Mouse (Mus musculus): ENCODE results near the gene Prpf39.

The Prpf39 gene

DNA sequence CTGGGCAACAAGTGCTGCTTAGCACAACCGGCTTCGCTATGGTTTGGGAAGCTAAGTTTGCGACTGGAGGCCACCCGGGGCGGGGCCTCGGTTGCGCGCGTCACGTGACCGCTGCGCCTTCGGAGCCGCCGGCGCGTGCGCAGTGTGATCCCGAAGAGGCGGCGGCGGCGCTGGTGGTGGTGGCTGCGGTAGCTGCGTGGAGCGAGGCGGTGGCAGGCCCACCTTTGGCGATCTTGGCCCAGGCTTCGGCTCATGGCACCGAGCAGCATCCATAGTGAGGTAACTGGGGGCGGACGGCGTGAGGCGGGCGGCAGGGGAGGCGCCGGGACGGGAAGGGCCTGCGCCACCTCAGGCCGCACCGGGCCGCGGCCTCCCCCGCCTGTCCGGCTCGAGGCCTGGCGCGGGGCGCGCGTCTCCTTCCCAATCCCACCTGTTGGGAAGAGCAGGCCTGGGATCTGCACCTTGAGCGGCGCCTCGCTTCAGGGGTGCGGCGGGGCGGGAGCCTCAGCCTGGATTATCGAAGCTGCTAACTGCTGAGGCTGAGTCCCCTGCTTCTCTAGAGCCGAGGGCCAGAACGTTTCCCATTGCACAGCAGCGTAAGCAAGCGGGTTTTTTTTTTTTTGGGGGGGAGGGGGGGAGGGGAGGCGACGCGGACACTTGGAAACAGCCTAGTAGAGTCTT lies at the start of gene Prpf39:
TSS of gene Prpf39 (plus strand) at position 144 of the 681 bp plus-strand sequence.
- DNase-seq (ENCODE audit: low spot score) = peak; percentile 95

DNA sequence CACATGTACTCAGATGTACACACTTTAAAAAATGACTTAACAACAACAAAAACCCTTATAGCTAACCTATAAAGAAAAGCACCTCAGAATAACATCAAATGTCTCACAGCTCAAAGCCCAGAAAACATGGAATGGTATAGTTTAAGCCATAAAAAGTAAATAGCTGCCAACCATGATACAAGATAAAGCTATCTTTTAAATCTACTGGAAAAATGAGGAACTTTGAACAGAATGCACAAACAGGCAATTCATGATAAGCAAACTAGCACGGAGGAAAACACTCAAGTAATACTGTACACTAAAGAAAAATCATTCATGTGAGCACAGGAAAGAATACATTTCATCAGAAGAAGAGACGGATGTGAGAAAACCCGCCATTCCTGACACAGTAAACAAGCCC lies 28.4 kb upstream of the Prpf39 start:
- no peak for DNase-seq (ENCODE audit: low spot score)

DNA sequence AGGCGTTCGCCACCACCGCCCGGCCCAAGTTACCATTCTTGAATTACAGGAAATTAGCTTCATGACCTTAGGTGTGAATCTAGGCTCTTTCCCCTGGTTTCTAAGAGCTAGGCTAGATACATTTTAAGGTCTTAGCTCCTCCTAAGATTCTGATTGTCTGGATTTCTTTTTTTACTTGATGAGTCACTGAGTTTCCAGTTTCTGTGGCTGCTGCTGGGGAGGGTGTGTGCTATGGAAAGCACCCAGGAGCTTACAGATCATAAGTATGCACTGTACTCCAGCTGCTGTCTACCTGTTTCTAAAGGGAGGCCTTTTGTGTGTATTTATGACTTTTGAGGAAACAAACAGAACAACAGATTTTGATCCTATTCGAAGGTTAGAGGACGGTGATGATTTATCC lies 13.3 kb upstream of the Prpf39 start:
- no peak for DNase-seq (ENCODE audit: low spot score)

DNA sequence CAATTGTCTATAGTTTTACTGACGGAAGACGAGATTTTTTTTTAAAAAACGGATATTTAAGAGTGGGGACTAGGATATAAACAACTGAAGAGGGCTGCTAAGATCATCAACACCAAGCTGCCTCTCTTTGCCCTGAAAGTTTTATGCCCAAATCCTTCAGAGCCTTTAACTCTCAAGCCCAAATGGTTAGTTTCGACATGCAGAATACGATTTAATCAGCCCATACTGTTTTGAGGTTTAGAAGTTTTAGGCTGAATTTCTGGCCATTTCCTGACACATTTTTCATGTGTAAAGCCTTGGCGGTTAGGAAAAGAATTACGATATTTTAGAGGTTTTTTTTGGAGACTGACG lies 319 bp upstream of the Prpf39 start:
- no peak for DNase-seq (ENCODE audit: low spot score)

DNA sequence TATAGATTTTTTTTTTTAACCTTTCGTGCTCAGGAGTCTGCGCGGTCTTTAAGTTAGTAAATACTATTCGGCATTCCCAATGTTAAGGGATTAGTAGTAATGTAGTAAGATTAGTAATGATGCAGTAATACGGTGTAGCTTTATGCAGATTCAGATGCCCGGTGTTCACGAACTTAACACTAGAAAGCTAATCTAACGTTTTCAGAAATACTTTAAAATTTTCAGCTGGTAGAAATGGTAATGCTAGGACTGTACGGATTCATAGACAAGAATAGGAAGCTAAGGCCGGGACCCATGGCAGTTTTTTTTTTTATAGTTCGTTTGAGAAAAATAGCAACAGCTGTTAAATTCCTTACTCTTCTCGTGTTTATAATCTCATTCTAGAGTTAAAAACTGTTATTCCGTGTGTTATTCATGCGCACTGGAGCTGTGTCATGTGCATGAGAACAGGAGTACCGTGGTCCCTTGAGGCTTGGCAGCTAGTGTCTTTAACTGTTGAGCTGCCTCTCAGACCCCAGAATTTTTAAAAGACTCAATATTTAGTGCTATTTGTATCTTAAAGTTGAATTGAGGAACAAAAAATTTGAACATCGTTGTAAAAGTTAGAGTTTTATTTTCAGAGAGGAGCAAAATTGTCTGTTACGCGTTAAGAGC lies 886 bp downstream of the Prpf39 start:
- peak; percentile 29 for DNase-seq (ENCODE audit: low spot score)

DNA sequence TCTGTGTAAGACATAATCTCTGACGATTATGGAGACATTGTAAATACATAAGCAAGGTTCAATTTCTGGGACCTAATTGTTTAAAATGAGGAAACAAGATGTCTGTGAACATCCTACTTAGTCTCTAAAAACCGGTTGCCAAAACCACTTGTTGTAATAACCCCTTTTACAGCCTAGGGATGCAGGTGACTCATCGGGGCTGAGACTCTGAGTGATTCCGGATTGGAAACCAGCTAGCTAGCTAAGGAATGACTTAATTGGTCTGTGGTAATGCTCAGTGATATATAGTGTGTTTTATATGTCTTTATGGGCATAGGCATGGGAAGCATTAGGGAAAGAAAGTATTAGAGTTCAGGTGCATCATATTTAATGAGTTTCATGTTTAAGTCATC lies 1.4 kb downstream of the Prpf39 start:
- no peak for DNase-seq (ENCODE audit: low spot score)

DNA sequence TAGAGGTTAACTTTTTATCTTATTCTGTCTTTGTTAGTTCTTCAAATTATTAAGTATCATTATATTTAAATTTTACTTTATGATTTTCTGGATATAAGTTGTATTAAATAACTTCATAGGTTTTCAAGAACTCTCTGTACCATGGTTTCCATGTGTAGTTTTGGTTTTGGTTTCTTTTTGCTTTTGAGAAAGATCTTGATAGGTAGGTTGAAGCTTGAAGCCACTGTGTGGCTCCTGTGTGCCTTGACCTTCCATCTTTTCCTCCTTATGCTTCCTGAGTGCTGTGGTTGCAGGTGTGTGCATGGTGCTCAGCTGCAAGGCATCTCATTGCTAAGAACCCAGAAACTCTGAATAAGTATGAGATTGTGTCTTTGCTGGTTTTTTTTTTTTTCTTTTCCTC lies 12.7 kb downstream of the Prpf39 start:
- no peak for DNase-seq (ENCODE audit: low spot score)

DNA sequence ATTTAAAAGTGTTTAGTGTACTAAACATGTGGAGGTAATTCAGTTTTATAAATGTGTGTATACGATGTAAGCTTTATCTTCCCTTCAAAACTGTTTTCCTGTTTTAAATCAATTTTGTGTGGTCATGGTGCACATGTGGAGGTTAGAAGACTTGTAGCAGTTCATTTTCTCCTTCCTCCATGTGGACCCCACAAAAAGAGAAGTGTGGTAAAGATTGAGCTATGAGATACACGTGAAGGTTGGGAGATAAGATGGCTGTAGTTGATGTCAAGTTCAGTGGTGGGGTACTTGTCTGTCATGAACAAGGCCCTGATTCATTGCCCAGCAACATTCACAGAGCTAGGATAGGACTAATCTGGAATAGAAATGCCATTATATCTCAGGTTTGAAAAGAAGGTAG lies 22.1 kb downstream of the Prpf39 start:
- no peak for DNase-seq (ENCODE audit: low spot score)

DNA sequence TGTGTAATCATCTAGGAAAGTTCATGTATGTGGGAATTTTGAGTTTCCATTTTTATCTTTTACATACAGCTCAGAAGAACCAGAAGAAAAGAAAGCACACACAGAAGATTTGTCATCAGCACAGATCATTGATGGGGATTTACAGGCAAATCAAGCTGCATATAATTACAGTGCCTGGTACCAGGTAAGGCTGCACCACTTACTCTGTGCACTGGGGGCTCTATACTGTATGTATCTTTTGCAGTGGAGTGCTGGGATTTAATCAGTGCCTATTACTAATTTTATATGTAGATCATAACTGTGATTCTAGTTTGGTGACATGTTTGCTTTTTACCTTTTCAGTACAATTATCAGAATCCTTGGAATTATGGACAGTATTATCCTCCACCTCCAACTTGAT lies 24.9 kb downstream of the Prpf39 start:
- DNase-seq (ENCODE audit: low spot score) = no peak

DNA sequence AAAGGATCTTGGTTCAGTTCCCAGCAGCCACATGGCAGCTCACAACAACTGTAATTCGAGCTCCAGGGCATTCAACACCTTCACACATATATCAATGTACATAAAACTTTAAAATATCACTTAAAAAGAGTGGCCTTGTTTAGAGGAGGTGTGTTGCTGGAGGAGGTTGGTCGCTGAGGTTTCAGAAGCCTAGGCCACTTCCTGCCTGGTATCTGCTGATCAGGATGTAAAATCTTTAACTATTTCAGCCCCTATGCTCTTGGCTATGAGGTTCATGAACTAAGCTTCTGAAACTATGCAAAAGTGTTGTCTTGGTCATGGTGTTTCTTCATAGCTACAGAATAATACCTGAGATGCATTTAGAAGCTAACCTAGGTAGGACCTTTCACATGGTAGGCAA lies 29.1 kb downstream of the Prpf39 start:
- DNase-seq (ENCODE audit: low spot score) = no peak

DNA sequence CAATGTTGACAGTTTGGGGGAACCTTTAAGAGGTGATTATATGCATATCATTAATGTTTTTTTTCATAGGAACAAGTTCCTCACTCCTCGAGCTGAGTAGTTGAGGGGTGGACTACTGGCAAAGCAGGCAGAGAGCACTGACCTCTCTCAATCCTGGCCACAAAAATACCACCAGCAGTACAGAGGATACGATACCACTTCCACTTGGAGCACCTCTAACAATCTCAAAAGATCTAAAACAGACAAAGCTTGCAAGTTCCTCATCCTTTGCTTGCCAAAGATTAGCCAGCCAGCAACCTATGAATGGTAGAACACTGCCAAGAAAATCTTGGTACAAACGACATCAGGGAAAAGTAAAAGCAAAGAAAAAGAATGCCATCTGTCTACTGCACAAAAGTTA lies 30.1 kb downstream of the Prpf39 start:
- no peak for DNase-seq (ENCODE audit: low spot score)

DNA sequence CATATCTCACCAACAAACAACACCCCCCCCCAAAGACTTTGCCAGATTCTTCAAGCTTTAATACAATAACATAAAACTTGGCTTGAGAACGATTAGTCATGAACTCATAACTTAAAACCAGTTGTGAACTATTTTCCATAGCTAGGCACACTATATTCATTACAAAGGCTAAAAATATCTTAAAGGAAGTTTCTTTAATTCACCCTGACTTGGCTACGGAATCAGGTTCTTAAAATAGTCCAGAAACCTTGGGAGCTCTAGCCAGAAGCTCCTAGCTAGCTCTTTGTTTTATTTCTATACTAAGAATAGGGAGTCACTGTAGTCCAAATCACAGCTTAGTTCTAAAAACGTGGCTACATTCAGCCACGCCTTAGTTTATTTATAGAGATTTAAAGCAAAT lies 32.3 kb downstream of the Prpf39 start:
- no peak for DNase-seq (ENCODE audit: low spot score)

DNA sequence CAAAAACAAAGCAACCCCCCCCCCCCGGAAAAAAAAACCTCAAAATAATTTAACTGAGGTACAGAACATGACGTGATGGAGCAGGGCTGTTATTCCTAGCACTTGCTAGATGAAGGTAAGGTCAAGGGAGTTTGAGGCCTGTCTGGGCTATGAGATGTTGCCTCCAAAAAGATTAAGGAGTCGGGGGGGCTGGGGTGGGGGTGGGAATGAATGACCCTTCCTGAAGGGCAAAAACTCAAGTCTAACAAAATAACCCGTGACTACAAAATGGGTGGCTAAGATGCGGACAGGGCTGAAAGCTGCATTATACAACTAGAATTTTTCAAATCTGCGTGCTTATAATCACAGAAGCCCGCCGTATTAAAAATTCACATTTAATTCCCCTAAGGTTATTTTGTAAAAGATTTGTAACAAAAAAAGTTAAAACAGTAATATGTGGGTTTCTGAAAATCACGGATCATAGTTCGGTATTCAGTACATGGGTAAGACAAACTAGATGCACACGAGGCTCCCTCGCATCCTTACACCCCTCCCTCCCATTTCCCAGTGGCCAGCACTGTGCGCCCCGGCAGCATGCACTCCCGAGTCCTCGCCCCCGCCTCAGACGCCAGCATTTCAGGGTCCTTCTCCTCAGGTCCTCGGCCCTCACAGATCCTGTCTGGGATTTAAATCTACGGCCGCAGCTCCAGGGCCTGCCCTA lies 36.9 kb downstream of the Prpf39 start:
- DNase-seq (ENCODE audit: low spot score) = peak; percentile 80

DNA sequence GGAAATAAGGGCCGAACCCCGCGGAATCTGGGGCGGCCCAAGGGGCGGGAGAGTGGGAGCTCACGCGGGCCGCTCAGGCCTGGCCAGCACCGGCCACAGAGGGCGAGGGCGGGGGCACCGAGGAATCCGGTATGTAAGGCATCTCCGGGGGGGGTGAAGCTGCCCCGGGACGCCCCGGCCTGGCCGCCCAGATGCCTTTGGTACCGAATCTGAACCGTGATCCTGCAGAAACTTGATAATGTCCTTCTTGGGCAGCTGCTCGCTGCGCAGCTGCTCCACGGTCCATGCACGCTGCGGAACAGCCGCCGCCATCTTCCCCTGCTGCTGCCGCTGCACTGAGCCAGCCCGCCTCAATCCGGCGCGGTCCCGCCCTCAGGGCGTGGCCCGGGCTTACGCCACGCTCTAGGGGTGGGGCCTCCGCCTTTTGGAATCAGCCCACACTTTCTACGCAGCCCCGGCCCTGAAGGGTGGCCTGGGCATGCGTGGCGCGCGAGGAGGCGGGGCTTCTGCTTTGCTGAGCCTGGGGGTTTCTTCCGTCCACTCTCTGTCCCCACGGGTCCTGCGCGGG lies 37.6 kb downstream of the Prpf39 start, which contains the start of gene Fkbp3:
TSS of gene Fkbp3 (minus strand) at position 397 of the 568 bp plus-strand sequence.
- peak; percentile 96 for DNase-seq (ENCODE audit: low spot score)

DNA sequence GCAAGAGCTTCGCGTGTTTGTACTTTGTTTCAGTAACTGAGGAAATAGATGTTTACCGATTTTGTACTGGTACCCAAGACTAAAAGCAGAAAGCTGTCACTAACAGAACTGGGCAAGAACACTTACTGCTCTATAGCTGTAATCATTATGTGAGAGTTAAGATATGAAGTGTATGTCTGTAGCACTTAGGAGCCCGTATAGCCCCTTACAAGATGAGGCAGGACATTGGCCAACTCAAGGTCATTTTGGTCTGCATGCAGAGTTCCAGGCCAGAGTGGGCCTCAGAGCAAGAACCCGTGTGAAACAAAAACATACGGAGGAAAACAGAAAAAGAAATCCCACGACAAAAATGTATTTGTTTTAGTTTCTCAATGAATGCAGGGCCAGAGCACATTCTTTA lies 38.5 kb downstream of the Prpf39 start:
- DNase-seq (ENCODE audit: low spot score) = no peak

DNA sequence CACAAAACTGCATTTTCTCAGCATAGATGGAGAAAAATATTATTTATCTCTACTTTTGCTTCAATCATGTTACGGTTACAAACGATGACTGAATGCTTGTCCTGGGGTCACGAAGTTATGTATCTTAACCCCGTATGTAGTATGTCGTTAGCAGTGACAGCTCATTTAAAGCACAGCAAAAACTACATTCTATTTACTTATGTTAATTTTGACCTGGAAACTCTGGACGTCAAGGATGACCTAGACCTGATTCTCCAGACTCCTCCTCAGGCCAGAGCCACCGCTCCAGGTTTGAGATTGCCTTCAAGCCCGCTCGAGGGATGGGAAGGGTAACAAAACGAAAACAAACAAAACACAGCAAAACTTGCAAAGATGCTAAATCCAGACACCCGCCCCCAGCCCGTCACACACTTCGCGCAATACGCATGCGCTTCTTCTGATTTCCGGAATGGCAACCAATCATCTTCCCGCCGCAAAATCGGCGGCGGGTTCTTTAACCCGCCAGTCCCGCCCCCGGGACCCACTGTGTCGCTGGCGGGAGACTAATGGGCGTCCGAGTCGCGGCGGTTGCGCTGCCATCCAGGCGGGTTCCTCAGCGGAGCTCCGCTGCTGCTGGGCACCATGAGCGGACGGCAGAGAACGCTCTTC lies 39.1 kb downstream of the Prpf39 start, which contains the start of gene Fancm:
TSS of gene Fancm (plus strand) at position 519 of the 648 bp plus-strand sequence.
- peak; percentile 93 for DNase-seq (ENCODE audit: low spot score)

DNA sequence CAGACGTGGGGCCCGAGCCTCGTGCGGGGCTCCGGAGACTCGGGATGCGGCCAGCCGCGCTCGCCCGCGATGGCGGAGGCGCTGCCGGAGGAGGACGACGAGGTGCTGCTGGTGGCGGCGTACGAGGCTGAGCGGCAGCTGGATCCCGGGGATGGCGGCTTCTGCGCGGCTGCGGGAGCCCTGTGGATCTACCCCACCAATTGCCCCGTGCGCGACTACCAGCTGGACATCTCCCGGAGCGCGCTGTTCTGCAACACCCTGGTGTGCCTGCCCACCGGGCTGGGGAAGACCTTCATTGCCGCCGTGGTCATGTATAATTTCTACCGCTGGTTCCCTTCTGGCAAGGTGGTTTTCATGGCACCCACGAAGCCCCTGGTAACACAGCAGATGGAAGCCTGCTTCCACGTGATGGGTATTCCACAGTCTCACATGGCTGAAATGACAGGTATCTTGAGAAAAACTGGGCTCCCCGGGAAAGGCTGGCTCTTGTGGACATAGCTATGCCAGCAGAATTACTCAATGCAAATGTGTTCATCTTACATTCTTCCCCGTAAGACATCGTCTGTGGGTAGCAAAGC lies 39.7 kb downstream of the Prpf39 start:
- DNase-seq (ENCODE audit: low spot score) = no peak

DNA sequence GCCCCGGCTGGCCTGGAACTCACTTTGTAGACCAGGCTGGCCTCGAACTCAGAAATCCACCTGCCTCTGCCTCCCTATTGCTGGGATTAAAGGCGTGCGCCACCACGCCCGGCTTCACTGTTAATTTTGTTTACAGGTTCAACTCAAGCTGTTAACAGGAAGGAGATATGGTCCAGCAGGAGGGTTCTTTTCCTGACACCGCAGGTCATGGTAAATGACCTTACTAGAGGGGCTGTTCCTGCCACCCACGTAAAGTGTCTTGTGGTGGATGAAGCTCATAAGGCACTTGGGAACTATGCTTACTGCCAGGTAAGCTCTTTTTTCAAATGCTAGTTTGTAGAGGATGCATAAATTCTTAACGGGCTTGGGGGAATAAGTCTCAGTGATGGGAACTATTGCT lies 40.8 kb downstream of the Prpf39 start:
- no peak for DNase-seq (ENCODE audit: low spot score)

DNA sequence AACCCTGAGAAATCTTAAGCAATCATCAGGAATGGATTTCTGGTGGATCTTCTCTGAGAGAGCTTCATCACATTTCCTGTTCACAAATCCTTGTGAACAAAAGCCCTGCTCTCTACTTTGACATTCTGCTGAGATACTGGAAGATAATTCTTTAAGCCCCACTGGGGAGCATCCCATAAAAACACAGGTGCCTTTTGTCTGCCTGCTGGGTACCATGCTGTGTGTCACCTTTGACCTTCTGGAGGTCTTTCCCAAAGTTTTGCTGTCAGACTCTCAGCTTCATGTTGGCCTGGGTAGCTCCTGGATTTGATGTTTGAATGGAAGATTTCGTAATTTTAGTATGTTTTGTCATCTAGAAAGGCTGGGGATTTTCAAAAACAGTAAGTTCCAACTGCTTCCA lies 72.6 kb downstream of the Prpf39 start:
- no peak for DNase-seq (ENCODE audit: low spot score)

DNA sequence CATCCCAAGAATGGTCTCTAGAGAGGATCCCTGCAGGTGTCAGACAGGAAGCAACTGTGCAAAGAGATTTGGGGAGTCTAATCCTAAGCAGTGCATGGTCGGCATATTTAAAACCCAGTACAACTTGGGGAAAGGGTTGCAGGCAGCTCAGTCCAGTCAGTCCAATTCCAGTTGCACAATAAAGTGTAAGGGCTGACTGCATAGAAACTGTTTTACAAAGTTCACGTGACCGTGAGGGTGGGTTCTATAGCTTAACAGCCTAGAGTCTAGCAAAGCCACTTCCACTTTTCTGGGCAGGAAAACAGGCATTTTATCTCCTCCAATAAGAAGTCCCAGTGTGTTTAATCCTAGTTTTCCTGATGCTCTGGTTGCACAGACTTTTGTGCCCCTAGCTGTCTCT lies 75.4 kb downstream of the Prpf39 start:
- DNase-seq (ENCODE audit: low spot score) = no peak

DNA sequence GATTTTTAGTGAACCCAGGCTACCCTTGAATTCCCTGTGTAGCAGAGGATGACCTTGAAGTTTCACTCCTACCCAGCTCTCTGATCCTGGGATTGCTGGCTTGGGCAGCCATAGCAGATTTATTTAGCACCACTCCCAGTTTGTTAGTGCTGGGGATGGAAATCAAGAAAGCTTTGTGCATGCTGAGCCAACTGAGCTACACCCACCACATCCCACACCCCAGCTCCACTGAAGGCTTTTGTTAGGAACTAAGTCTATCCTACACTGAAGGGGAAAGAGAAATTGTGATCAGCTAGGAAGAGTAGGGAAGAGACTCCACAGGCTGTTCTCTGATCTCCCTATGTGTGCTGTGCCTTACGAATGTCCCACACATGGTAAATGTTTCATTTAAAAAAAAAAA lies 76.7 kb downstream of the Prpf39 start:
- no peak for DNase-seq (ENCODE audit: low spot score)

All from embryo, embryonic 10 days (tissue).